Mouse (Mus musculus): ENCODE results near the gene Sbk3. TPM values are rescaled to one million over a fixed set of nuclear protein-coding genes. Genes with fewer than 3 reads are reported as not detected.

Gene Sbk3
- total RNA-seq, 1 experiment: not detected

DNA sequence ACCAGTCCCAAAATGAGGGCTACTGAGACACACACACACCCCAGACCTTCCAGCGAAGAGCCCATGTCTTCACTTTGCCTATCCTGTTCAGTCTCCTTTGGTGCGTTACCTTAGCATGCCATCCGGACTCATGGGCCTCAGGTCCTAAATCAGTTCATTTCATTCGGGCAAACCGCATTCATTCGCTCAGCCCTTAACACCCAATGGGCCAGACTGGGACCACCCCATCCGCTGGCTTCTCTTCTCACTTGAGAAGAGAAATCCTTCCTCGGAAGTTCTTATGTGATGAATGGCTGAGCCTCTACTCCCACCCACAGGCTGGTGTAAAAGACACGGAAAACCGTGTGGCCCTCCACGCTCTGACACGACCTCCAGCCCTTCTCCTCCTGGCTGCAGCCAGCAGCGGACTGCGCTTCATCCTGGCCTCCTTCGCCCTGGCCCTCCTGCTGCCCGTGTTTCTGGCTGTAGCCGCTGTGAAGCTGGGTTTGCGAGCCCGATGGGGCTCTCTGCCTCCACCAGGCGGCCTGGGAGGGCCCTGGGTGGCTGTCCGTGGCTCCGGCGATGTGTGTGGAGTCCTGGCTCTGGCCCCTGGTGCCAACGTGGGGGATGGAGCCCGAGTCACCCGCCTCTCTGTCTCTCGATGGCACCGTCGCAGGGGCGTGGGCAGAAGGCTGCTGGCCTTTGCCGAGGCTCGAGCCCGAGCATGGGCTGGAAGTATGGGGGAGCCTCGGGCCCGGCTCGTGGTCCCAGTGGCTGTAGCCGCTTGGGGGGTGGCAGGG lies 47.2 kb downstream of the Sbk3 start:
- H3K9me3 ChIP-seq (ENCODE audit: control insufficient read depth, insufficient read depth, low read depth, low read length): no peaks in the 10 kb centered on the region
- peak overlapping the region; percentile 28 for H3K9ac ChIP-seq (ENCODE audit: insufficient read depth, low read depth, low read length, poor library complexity, severe bottlenecking)
- in situ Hi-C loops (cut with MboI; ENCODE audit: low sequenced_read_pairs in 2 of 2, unreplicated experiment in 2 of 2): no loop called here
- no peak for DNase-seq (ENCODE audit: low read depth, low spot score)
- H3K4me1 ChIP-seq (ENCODE audit: control insufficient read depth in 2 of 2, insufficient read depth in 2 of 2, low read length in 2 of 2, poor library complexity in 1 of 2): peaks cover 4 to 42% of the 10 kb centered on the region in 2 experiments; a peak in 3 of 4 replicates
- peak overlapping the region; percentile 38 to 54; a peak in 3 of 4 replicates for H3K4me3 ChIP-seq (ENCODE audit: insufficient read depth in 1 of 2, low read depth in 1 of 2, low read length in 2 of 2, poor library complexity in 1 of 2, severe bottlenecking in 1 of 2)
- H3K36me3 ChIP-seq (ENCODE audit: control insufficient read depth, insufficient read depth, low read length, poor library complexity, severe bottlenecking): peaks cover 5% of the 10 kb centered on the region; the same call in 1 of the 2 replicates
- TF ChIP-seq CHD2 (IDR thresholded peaks at IDR 0.05; ENCODE audit: low read depth, low read length) (no peak), ZC3H11A (IDR thresholded peaks at IDR 0.05; ENCODE audit: borderline replicate concordance, low read depth, low read length) (no peak), HCFC1 (IDR thresholded peaks at IDR 0.05; ENCODE audit: borderline replicate concordance, insufficient read depth, low read length) (no peak), ZNF384 (IDR thresholded peaks at IDR 0.05; ENCODE audit: low read depth, low read length) (no peak), MAFK (IDR thresholded peaks at IDR 0.05; ENCODE audit: insufficient read depth, low read depth, low read length) (no peak)
- H3K27ac ChIP-seq (ENCODE audit: insufficient read depth, low read depth, low read length, poor library complexity, severe bottlenecking): no peak overlapping the region

GRCm38 (mm10) chr7:4922931-4923565 lies 47.9 kb downstream of the Sbk3 start:
- peak overlapping the region; percentile 28; the same call in 1 of the 2 replicates for H3K9ac ChIP-seq (ENCODE audit: insufficient read depth, low read depth, low read length, poor library complexity, severe bottlenecking)
- TF ChIP-seq CHD2 (IDR thresholded peaks at IDR 0.05; ENCODE audit: low read depth, low read length) (no peak), ZC3H11A (IDR thresholded peaks at IDR 0.05; ENCODE audit: borderline replicate concordance, low read depth, low read length) (no peak), MAFK (IDR thresholded peaks at IDR 0.05; ENCODE audit: insufficient read depth, low read depth, low read length) (no peak), ZNF384 (IDR thresholded peaks at IDR 0.05; ENCODE audit: low read depth, low read length) (no peak), HCFC1 (IDR thresholded peaks at IDR 0.05; ENCODE audit: borderline replicate concordance, insufficient read depth, low read length) (no peak)
- H3K27ac ChIP-seq (ENCODE audit: insufficient read depth, low read depth, low read length, poor library complexity, severe bottlenecking): no peak overlapping the region; the same call in 1 of the 2 replicates
- DNase-seq (ENCODE audit: low read depth, low spot score): peak; percentile 86
- H3K4me3 ChIP-seq (ENCODE audit: insufficient read depth in 1 of 2, low read depth in 1 of 2, low read length in 2 of 2, poor library complexity in 1 of 2, severe bottlenecking in 1 of 2): peak overlapping the region; percentile 38 to 54; a peak in 3 of 4 replicates
- no peaks in the 10 kb centered on the region for H3K9me3 ChIP-seq (ENCODE audit: control insufficient read depth, insufficient read depth, low read depth, low read length)
- peaks cover 4 to 45% of the 10 kb centered on the region in 2 experiments; a peak in 3 of 4 replicates for H3K4me1 ChIP-seq (ENCODE audit: control insufficient read depth in 2 of 2, insufficient read depth in 2 of 2, low read length in 2 of 2, poor library complexity in 1 of 2)
- H3K36me3 ChIP-seq (ENCODE audit: control insufficient read depth, insufficient read depth, low read length, poor library complexity, severe bottlenecking): peaks cover 8% of the 10 kb centered on the region; the same call in 1 of the 2 replicates
- in situ Hi-C loops (cut with MboI; ENCODE audit: low sequenced_read_pairs in 2 of 2, unreplicated experiment in 2 of 2): no loop called here

DNA sequence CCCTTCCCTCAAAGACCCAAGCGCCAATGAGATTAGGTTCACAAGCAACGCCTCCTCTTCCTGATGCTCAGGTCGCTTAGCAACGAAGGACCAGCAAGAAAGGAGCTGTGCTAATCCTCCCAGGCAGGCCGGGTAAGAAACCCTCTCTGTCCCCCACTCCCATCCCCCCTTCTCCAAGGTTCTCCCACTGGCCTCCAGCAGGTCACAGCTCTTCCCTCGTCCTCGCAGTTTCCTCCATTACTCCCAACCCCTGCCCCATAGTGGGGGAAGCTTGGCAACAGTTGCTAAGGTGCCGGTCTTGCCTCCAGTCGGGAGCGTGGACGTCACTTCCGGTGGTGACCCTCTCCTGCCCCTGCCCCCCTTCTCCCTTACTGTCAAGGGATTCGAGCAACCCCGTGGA lies 48.5 kb downstream of the Sbk3 start:
- H3K9ac ChIP-seq (ENCODE audit: insufficient read depth, low read depth, low read length, poor library complexity, severe bottlenecking): no peak overlapping the region
- H3K9me3 ChIP-seq (ENCODE audit: control insufficient read depth, insufficient read depth, low read depth, low read length): no peaks in the 10 kb centered on the region
- in situ Hi-C loops (cut with MboI; ENCODE audit: low sequenced_read_pairs in 2 of 2, unreplicated experiment in 2 of 2): no loop called here
- peak overlapping the region; percentile 32 to 54; a peak in 3 of 4 replicates for H3K4me3 ChIP-seq (ENCODE audit: insufficient read depth in 1 of 2, low read depth in 1 of 2, low read length in 2 of 2, poor library complexity in 1 of 2, severe bottlenecking in 1 of 2)
- H3K27ac ChIP-seq (ENCODE audit: insufficient read depth, low read depth, low read length, poor library complexity, severe bottlenecking): no peak overlapping the region
- TF ChIP-seq CHD2 (IDR thresholded peaks at IDR 0.05; ENCODE audit: low read depth, low read length) (no peak), HCFC1 (IDR thresholded peaks at IDR 0.05; ENCODE audit: borderline replicate concordance, insufficient read depth, low read length) (no peak), ZNF384 (IDR thresholded peaks at IDR 0.05; ENCODE audit: low read depth, low read length) (no peak), ZC3H11A (IDR thresholded peaks at IDR 0.05; ENCODE audit: borderline replicate concordance, low read depth, low read length) (no peak), MAFK (IDR thresholded peaks at IDR 0.05; ENCODE audit: insufficient read depth, low read depth, low read length) (no peak)
- H3K36me3 ChIP-seq (ENCODE audit: control insufficient read depth, insufficient read depth, low read length, poor library complexity, severe bottlenecking): peaks cover 8% of the 10 kb centered on the region; the same call in 1 of the 2 replicates
- no peak for DNase-seq (ENCODE audit: low read depth, low spot score)
- H3K4me1 ChIP-seq (ENCODE audit: control insufficient read depth in 2 of 2, insufficient read depth in 2 of 2, low read length in 2 of 2, poor library complexity in 1 of 2): peaks cover 4 to 45% of the 10 kb centered on the region in 2 experiments; a peak in 3 of 4 replicates

DNA sequence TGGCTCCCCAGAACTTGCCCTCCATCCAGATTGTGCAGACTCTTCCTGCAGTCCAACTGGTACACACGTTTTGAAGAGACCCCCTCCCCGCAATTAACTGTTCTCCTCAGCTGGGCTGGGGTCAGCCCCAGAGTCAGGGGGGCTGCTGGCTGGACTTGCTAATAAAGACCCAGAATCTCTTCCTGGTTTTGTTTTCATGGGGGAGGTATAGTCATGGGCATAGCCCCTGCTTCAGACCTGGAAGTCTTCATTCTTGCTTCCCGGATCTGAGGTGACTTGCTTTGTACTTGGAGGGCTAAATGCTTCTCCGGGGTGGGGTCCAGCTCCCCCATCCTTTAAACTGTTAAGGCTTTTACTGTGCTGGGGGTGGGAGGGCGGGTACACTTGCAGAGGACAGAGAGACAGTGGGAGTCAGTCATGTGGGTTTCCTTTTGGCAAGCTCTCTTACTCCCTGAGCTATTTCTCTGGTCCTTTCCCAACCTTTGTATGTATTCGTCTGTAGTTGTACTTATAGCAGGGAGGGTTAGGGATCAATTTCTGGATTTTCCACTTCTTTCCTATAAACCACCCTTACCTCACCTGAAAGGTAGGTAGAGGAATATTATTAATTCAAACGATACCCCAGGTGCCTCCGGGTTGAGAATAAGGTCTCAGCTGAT lies 49.0 kb downstream of the Sbk3 start, which contains the start of gene Nat14:
TSS of gene Nat14 (plus strand) at position 205 of the 659 bp plus-strand sequence.
- TF ChIP-seq ZNF384 (IDR thresholded peaks at IDR 0.05; ENCODE audit: low read depth, low read length) (no peak), MAFK (IDR thresholded peaks at IDR 0.05; ENCODE audit: insufficient read depth, low read depth, low read length) (no peak), ZC3H11A (IDR thresholded peaks at IDR 0.05; ENCODE audit: borderline replicate concordance, low read depth, low read length) (no peak), HCFC1 (IDR thresholded peaks at IDR 0.05; ENCODE audit: borderline replicate concordance, insufficient read depth, low read length) (no peak), CHD2 (IDR thresholded peaks at IDR 0.05; ENCODE audit: low read depth, low read length) (no peak)
- H3K27ac ChIP-seq (ENCODE audit: insufficient read depth, low read depth, low read length, poor library complexity, severe bottlenecking): no peak within 1 kb of the TSS
- H3K9ac ChIP-seq (ENCODE audit: insufficient read depth, low read depth, low read length, poor library complexity, severe bottlenecking): no peak within 1 kb of the TSS
- peaks cover 8% of the 10 kb centered on the region; the same call in 1 of the 2 replicates for H3K36me3 ChIP-seq (ENCODE audit: control insufficient read depth, insufficient read depth, low read length, poor library complexity, severe bottlenecking)
- H3K4me1 ChIP-seq (ENCODE audit: control insufficient read depth in 2 of 2, insufficient read depth in 2 of 2, low read length in 2 of 2, poor library complexity in 1 of 2): peaks cover 4 to 45% of the 10 kb centered on the region in 2 experiments; a peak in 3 of 4 replicates
- H3K9me3 ChIP-seq (ENCODE audit: control insufficient read depth, insufficient read depth, low read depth, low read length): no peaks in the 10 kb centered on the region
- H3K4me3 ChIP-seq (ENCODE audit: insufficient read depth in 1 of 2, low read depth in 1 of 2, low read length in 2 of 2, poor library complexity in 1 of 2, severe bottlenecking in 1 of 2): peak within 1 kb of the TSS; percentile 32 to 54; a peak in 3 of 4 replicates
- no peak for DNase-seq (ENCODE audit: low read depth, low spot score)
- in situ Hi-C loops (cut with MboI; ENCODE audit: low sequenced_read_pairs in 2 of 2, unreplicated experiment in 2 of 2): no loop called here

All from ES-E14 (cell line).